Mouse (Mus musculus) erythroblast, embryonic 14.5 days (primary cell): ENCODE data around the gene F5. TPM values are rescaled to one million over a fixed set of nuclear protein-coding genes. Genes with fewer than 3 reads are reported as not detected.

ENCODE experiments used
- H3K27me3 ChIP-seq: 2 replicates; pipeline ENCODE4 v1.6.1; 2012; ENCODE audit warnings: inconsistent platforms; ENCODE audit not compliant: control insufficient read depth
- H3K36me3 ChIP-seq: 2 replicates; pipeline ENCODE4 v1.6.1; 2012; ENCODE audit warnings: mild to moderate bottlenecking, inconsistent platforms; ENCODE audit not compliant: control insufficient read depth
- H3K4me1 ChIP-seq: 2 replicates; pipeline ENCODE4 v1.6.1; 2012; ENCODE audit warnings: inconsistent platforms; ENCODE audit not compliant: control insufficient read depth
- H3K4me3 ChIP-seq: replicated peaks from 2 replicates; pipeline ENCODE3; 2012; ENCODE audit warnings: moderate library complexity, mild to moderate bottlenecking, inconsistent platforms
- H3K9me3 ChIP-seq: 2 replicates; pipeline ENCODE4 v1.6.1; 2012; ENCODE audit warnings: low read length, inconsistent platforms, mixed read lengths; ENCODE audit not compliant: control insufficient read depth
- GATA1 ChIP-seq: IDR thresholded peaks from 2 replicates; pipeline ENCODE4 v1.6.1; 2012; ENCODE audit warnings: low read length, inconsistent platforms, mixed read lengths
- TAL1 ChIP-seq: IDR thresholded peaks from 3 replicates; pipeline ENCODE4 v1.6.1; 2012; ENCODE audit warnings: low read length, inconsistent platforms, mixed read lengths
- polyA plus RNA-seq: library from polyadenylated mRNA; stranded (reverse); fragments of >175 nt; gene quantifications from 2 replicates; pipeline ENCODE4 v1.2.3, GENCODE M21; 2012

Gene F5
- polyA plus RNA-seq, 1 experiment, result 0.01 TPM

- Histone ChIP-seq H3K9me3 (no peaks in the 10 kb centered on the region), H3K27me3 (no peaks in the 10 kb centered on the region), H3K4me1 (peaks cover 37% of the 10 kb centered on the region), H3K36me3 (peaks cover 33% of the 10 kb centered on the region), H3K4me3 (no peak overlapping the region)
- TF ChIP-seq TAL1 (no peak), GATA1 (no peak)
These were observed 103.2 kb downstream of the F5 start for GRCm38 (mm10) chr1:164254836-164255235.

GRCm38 (mm10) chr1:164260171-164261028, 108.8 kb downstream of the F5 start:
- no peaks in the 10 kb centered on the region; the same call in 1 of the 2 replicates for H3K4me1 ChIP-seq
- TF ChIP-seq TAL1 (no peak), GATA1 (no peak)
- H3K36me3 ChIP-seq, result peaks cover 80% of the 10 kb centered on the region
- no peaks in the 10 kb centered on the region for H3K9me3 ChIP-seq
- no peaks in the 10 kb centered on the region for H3K27me3 ChIP-seq
- no peak overlapping the region for H3K4me3 ChIP-seq

- H3K27me3 ChIP-seq, result no peaks in the 10 kb centered on the region
- H3K9me3 ChIP-seq, result 0 out of 2 replicates have a peak, but pooled peaks cover under 1% of the 10 kb centered on the region
- no peak overlapping the region for H3K4me3 ChIP-seq
- no peaks in the 10 kb centered on the region; the same call in 1 of the 2 replicates for H3K4me1 ChIP-seq
- H3K36me3 ChIP-seq, result peaks cover 85% of the 10 kb centered on the region
- no peak for TF ChIP-seq TAL1
- no peak for TF ChIP-seq GATA1
These were observed 109.9 kb downstream of the F5 start for GRCm38 (mm10) chr1:164261553-164261952.

Other genes with a start within 250 kb of the F5 start
- 0.22 and 0.31 TPM in 2 replicates for gene Scyl3, start 222.7 kb upstream of the F5 start, polyA plus RNA-seq
- 0.13 and 0.22 TPM in 2 replicates for gene BC055324, start 157.0 kb upstream of the F5 start, polyA plus RNA-seq
- gene Mettl18, start 156.9 kb upstream of the F5 start, polyA plus RNA-seq, result 0.05 TPM in 1 of 2 replicates, not detected in the other
- not detected in 2 replicates for gene Sele, start 103.6 kb upstream of the F5 start, polyA plus RNA-seq
- gene Sell, start 89.9 kb upstream of the F5 start, polyA plus RNA-seq, result 0.05 TPM in 1 of 2 replicates, not detected in the other
- gene Selp, start 36.6 kb upstream of the F5 start, polyA plus RNA-seq, result 0.03 and 0.13 TPM in 2 replicates
- gene Slc19a2, start 97.2 kb downstream of the F5 start, polyA plus RNA-seq, result 0.07 and 0.36 TPM in 2 replicates
- gene Ccdc181, start 123.7 kb downstream of the F5 start, polyA plus RNA-seq, result 0.07 and 0.22 TPM in 2 replicates
- 0.14 and 0.27 TPM in 2 replicates for gene Nme7, start 152.3 kb downstream of the F5 start, polyA plus RNA-seq
- 0.12 and 0.21 TPM in 2 replicates for gene Blzf1, start 155.7 kb downstream of the F5 start, polyA plus RNA-seq